In the genomic region with DNA sequence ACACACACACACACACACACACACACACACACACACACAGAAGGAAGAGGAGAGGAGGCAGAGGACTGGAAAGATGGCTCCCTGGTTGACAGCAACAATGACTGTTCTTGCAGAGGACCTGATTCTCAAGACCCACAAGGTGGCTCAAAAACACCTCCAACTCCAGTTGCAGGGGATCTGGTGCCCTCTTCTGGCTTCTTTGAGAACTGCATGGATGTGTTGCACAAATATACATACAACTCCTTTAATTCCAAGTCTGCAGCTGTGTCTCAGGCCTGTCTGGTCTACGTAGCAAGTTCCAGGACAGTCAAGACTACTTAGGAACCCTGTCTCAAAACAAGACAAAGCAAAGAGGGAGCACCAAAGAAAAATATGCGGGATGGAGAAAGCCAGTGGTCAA, we compare ENCODE assay signal across 10 mouse cellular contexts. TPM values are rescaled to one million over a fixed set of nuclear protein-coding genes. Genes with fewer than 3 reads are reported as not detected.
A peak's percentile ranks its signal among the peaks of the same experiment; 100 is the strongest.
DNase-seq lines count a peak whose midpoint lies in the region; ATAC-seq and TF ChIP-seq lines count a peak whose summit lies in the region.
"Had no signal": no experiment of that assay in that cellular context is flagged by ENCODE, and none has a peak within 500 bp of the region (broad histone marks: within the 10 kb centered on the region; RNA-seq: fewer than 3 reads in every experiment).

No protein-coding gene starts in this region.

- no peak overlapping the region for H3K27ac ChIP-seq in bone marrow macrophage, adult 2 months (ENCODE audit: insufficient read depth, low read depth, low read length)
- no peak overlapping the region for H3K27ac ChIP-seq in limb, embryonic 10.5 days
- H3K27ac ChIP-seq in neural tube, embryonic 15.5 days (replicated peaks), result no peak overlapping the region
- H3K27ac ChIP-seq: embryonic facial prominence, embryonic 13.5 days; limb, embryonic 15.5 days had no signal

- H3K4me3 ChIP-seq in bone marrow macrophage, adult 2 months (ENCODE audit: insufficient read depth, low read length), result no peak overlapping the region
- H3K4me3 ChIP-seq in limb, embryonic 10.5 days, result no peak overlapping the region
- no peak overlapping the region for H3K4me3 ChIP-seq in neural tube, embryonic 15.5 days (replicated peaks)
- H3K4me3 ChIP-seq: embryonic facial prominence, embryonic 13.5 days; limb, embryonic 15.5 days had no signal

- peak; percentile 58; the same call in 1 of the 2 replicates for TF ChIP-seq CTCF in bone marrow macrophage, adult 2 months (IDR thresholded peaks at IDR 0.05; ENCODE audit: low read depth, low read length)

- intact Hi-C loops in heart, postnatal 36 days (cut with DNase I), result loop anchor here (5.0 kb wide), 1 partner anchor 41 kb away; no protein-coding TSS in a partner anchor

- no peak overlapping the region for H3K4me2 ChIP-seq in neural tube, embryonic 15.5 days
- H3K4me2 ChIP-seq: embryonic facial prominence, embryonic 13.5 days; limb, embryonic 15.5 days had no signal

- peaks cover 8% of the 10 kb centered on the region for H3K4me1 ChIP-seq in bone marrow macrophage, adult 2 months (ENCODE audit: control insufficient read depth, insufficient read depth, low read length)
- H3K4me1 ChIP-seq in limb, embryonic 10.5 days, result peaks cover 5% of the 10 kb centered on the region; the same call in 1 of the 2 replicates
- no peaks in the 10 kb centered on the region for H3K4me1 ChIP-seq in neural tube, embryonic 15.5 days
- H3K4me1 ChIP-seq: embryonic facial prominence, embryonic 13.5 days had no signal

- peak; percentile 70 for ATAC-seq in erythroblast, adult 5-6 weeks (replicated peaks; ENCODE audit: low FRiP score, poor library complexity, severe bottlenecking)
- ATAC-seq in neural tube, embryonic 15.5 days (ENCODE audit: low FRiP score), result peak; percentile 51; the same call in 1 of the 2 replicates

- H3K27me3 ChIP-seq in limb, embryonic 10.5 days (ENCODE audit: low read depth, poor library complexity, severe bottlenecking), result peaks cover 20% of the 10 kb centered on the region
- peaks cover 13% of the 10 kb centered on the region for H3K27me3 ChIP-seq in neural tube, embryonic 15.5 days (replicated peaks)

- peaks cover 59% of the 10 kb centered on the region for H3K36me3 ChIP-seq in limb, embryonic 10.5 days
- peaks cover 25% of the 10 kb centered on the region for H3K36me3 ChIP-seq in neural tube, embryonic 15.5 days

- peak; percentile 47 to 71 for DNase-seq in heart, postnatal 36 days
- DNase-seq in heart, adult 8-10 months (ENCODE audit: low spot score), result no peak
- peak; percentile 67 to 78 for DNase-seq in CD8-positive naive resting alpha-beta T cell, adult 2 months (ENCODE audit: low read depth in 2 of 2, low spot score in 2 of 2)
- DNase-seq in limb, embryonic 10.5 days (ENCODE audit: low spot score), result peak; percentile 83
- DNase-seq in urinary bladder, postnatal 36 days (ENCODE audit: low spot score in 2 of 2), result peak; percentile 56 to 58

- H3K9me3 ChIP-seq in limb, embryonic 10.5 days (replicated peaks), result no peaks in the 10 kb centered on the region
- H3K9me3 ChIP-seq in neural tube, embryonic 15.5 days (replicated peaks), result no peaks in the 10 kb centered on the region
- H3K9me3 ChIP-seq: embryonic facial prominence, embryonic 13.5 days; limb, embryonic 15.5 days had no signal

- H3K9ac ChIP-seq in neural tube, embryonic 15.5 days (replicated peaks), result no peak overlapping the region
- H3K9ac ChIP-seq: embryonic facial prominence, embryonic 13.5 days; limb, embryonic 15.5 days had no signal

- no peak for TF ChIP-seq POLR2A in bone marrow macrophage, adult 2 months (IDR thresholded peaks at IDR 0.05; ENCODE audit: borderline replicate concordance, low read depth, low read length)

- WGBS in limb, embryonic 10.5 days, result 44% methylated on average over 2 of the region's 2 CpGs
- 48% methylated on average over 2 of the region's 2 CpGs for WGBS in neural tube, embryonic 15.5 days

RNA-seq across cellular contexts. Expression of gene Rtbdn, which starts 10.0 kb away (rescaled TPM):
- total RNA-seq in heart, postnatal 36 days (2021), result not detected
- total RNA-seq in heart, adult 8-10 months (2022), result not detected
- not detected in 2 replicates for polyA plus RNA-seq in bone marrow macrophage, adult 2 months (2012; ENCODE audit: insufficient read depth, insufficient read length, missing spikeins)
- not detected in 2 replicates for total RNA-seq in erythroblast, adult 5-6 weeks (2015; ENCODE audit: low replicate concordance)
- total RNA-seq in erythroblast, adult 5-6 weeks (2017; ENCODE audit: low replicate concordance), result not detected in 2 replicates
- polyA plus RNA-seq in limb, embryonic 10.5 days (2016; fragmentation: Nextera tagmentation; extraction: Ambion mirVana), result 0.44 and 0.58 TPM in 2 replicates
- polyA plus RNA-seq in neural tube, embryonic 15.5 days (2015; fragmentation: Nextera tagmentation; extraction: Ambion mirVana), result 3.0 and 3.8 TPM in 2 replicates

RNA-seq across cellular contexts. Expression of gene Gm49661, which starts 12.5 kb away (rescaled TPM):
- 1 to 10 TPM in 1 of 2 experiments, not detected in 1; 1.0 TPM for total RNA-seq in heart, postnatal 36 days (2021)
- total RNA-seq in heart, adult 8-10 months (2022), result 1 to 10 TPM in 2 of 4 experiments, not detected in 2; 2.4 to 5.9 TPM
- not detected in 2 replicates for polyA plus RNA-seq in bone marrow macrophage, adult 2 months (2012; ENCODE audit: insufficient read depth, insufficient read length, missing spikeins)
- not detected in 2 replicates for total RNA-seq in erythroblast, adult 5-6 weeks (2015; ENCODE audit: low replicate concordance)
- not detected in 2 replicates for total RNA-seq in erythroblast, adult 5-6 weeks (2017; ENCODE audit: low replicate concordance)
- not detected in 2 replicates for polyA plus RNA-seq in limb, embryonic 10.5 days (2016; fragmentation: Nextera tagmentation; extraction: Ambion mirVana)
- not detected in 2 replicates for polyA plus RNA-seq in neural tube, embryonic 15.5 days (2015; fragmentation: Nextera tagmentation; extraction: Ambion mirVana)
- polyA plus RNA-seq: embryonic facial prominence, embryonic 13.5 days; limb, embryonic 15.5 days had no signal

RNA-seq across cellular contexts. Expression of gene Prdx2, which starts 12.6 kb away (rescaled TPM):
- 100 to 1,000 TPM; 633 to 676 TPM for total RNA-seq in heart, postnatal 36 days (2021)
- total RNA-seq in heart, adult 8-10 months (2022), result 100 to 1,000 TPM; 644 to 711 (median 676) TPM
- polyA plus RNA-seq in bone marrow macrophage, adult 2 months (2012; ENCODE audit: insufficient read depth, insufficient read length, missing spikeins), result 267 and 279 TPM in 2 replicates
- 1,192 and 1,430 TPM in 2 replicates for total RNA-seq in erythroblast, adult 5-6 weeks (2015; ENCODE audit: low replicate concordance)
- total RNA-seq in erythroblast, adult 5-6 weeks (2017; ENCODE audit: low replicate concordance), result 2,193 and 2,235 TPM in 2 replicates
- polyA plus RNA-seq in limb, embryonic 10.5 days (2016; fragmentation: Nextera tagmentation; extraction: Ambion mirVana), result 1,175 and 1,260 TPM in 2 replicates
- polyA plus RNA-seq in neural tube, embryonic 15.5 days (2015; fragmentation: Nextera tagmentation; extraction: Ambion mirVana), result 930 and 1,070 TPM in 2 replicates

RNA-seq across cellular contexts. Expression of gene Rnaseh2a, which starts 12.8 kb away (rescaled TPM):
- 10 to 100 TPM; 48.6 to 56.7 TPM for total RNA-seq in heart, postnatal 36 days (2021)
- 10 to 100 TPM; 41.9 to 61.3 (median 55.0) TPM for total RNA-seq in heart, adult 8-10 months (2022)
- 39.8 and 40.7 TPM in 2 replicates for polyA plus RNA-seq in bone marrow macrophage, adult 2 months (2012; ENCODE audit: insufficient read depth, insufficient read length, missing spikeins)
- total RNA-seq in erythroblast, adult 5-6 weeks (2015; ENCODE audit: low replicate concordance), result 31.8 and 67.2 TPM in 2 replicates
- 37.4 and 37.9 TPM in 2 replicates for total RNA-seq in erythroblast, adult 5-6 weeks (2017; ENCODE audit: low replicate concordance)
- 156 and 168 TPM in 2 replicates for polyA plus RNA-seq in limb, embryonic 10.5 days (2016; fragmentation: Nextera tagmentation; extraction: Ambion mirVana)
- polyA plus RNA-seq in neural tube, embryonic 15.5 days (2015; fragmentation: Nextera tagmentation; extraction: Ambion mirVana), result 55.0 and 81.5 TPM in 2 replicates

RNA-seq across cellular contexts. Expression of gene Mast1, which starts 19.6 kb away (rescaled TPM):
- total RNA-seq in heart, postnatal 36 days (2021), result under 1 TPM; 0.11 to 0.14 TPM
- under 1 TPM; 0.06 to 0.19 (median 0.13) TPM for total RNA-seq in heart, adult 8-10 months (2022)
- 0.28 and 0.42 TPM in 2 replicates for polyA plus RNA-seq in bone marrow macrophage, adult 2 months (2012; ENCODE audit: insufficient read depth, insufficient read length, missing spikeins)
- total RNA-seq in erythroblast, adult 5-6 weeks (2015; ENCODE audit: low replicate concordance), result not detected in 2 replicates
- total RNA-seq in erythroblast, adult 5-6 weeks (2017; ENCODE audit: low replicate concordance), result 0.28 TPM in 1 of 2 replicates, not detected in the other
- polyA plus RNA-seq in limb, embryonic 10.5 days (2016; fragmentation: Nextera tagmentation; extraction: Ambion mirVana), result 0.09 and 0.16 TPM in 2 replicates
- 60.7 and 74.7 TPM in 2 replicates for polyA plus RNA-seq in neural tube, embryonic 15.5 days (2015; fragmentation: Nextera tagmentation; extraction: Ambion mirVana)
